Mouse (Mus musculus) liver, postnatal 0 days (tissue): ENCODE measurements around the gene Rsad1.

Experiments used
- CTCF ChIP-seq: sonication (generic); IDR thresholded peaks from 2 replicates; pipeline ENCODE4 v1.5.1; 2016; ENCODE audit warnings: antibody characterized with exemption, low read depth
- EP300 ChIP-seq: IDR thresholded peaks from 2 replicates; pipeline ENCODE4 v1.6.1; 2016; ENCODE audit warnings: antibody characterized with exemption, low read depth, mild to moderate bottlenecking

- TF ChIP-seq CTCF = peak; percentile 47
- TF ChIP-seq EP300 = no peak
Observed at GRCm38 (mm10) chr11:94598437-94599120, 49.5 kb upstream of the Rsad1 start.
